Mouse (Mus musculus) limb, embryonic 14.5 days (tissue): ENCODE data around the gene Epop. TPM values are rescaled to one million over a fixed set of nuclear protein-coding genes. Genes with fewer than 3 reads are reported as not detected.
A peak's percentile ranks its signal among the peaks of the same experiment; 100 is the strongest.

Experiments
- ATAC-seq: fragments of 200-750 bp; cut with Nextera tagmentation; 2 replicates; pipeline ENCODE4 v1.8.0; 2017; ENCODE audit warnings: low read depth, moderate number of reproducible peaks, moderate TSS enrichment; ENCODE audit not compliant: low FRiP score
- DNase-seq: peaks from one replicate; pipeline ENCODE4 v3.0.0-alpha.2; 2015; ENCODE audit warnings: low spot score
- H3K27ac ChIP-seq: fragments of 300-500 bp; sonication (generic); replicated peaks from 2 replicates; pipeline ENCODE4 v1.5.1; 2014; ENCODE audit warnings: low read depth, mild to moderate bottlenecking, low read length, moderate library complexity, mixed read lengths
- H3K27me3 ChIP-seq: fragments of 300-500 bp; sonication (generic); 2 replicates; pipeline ENCODE4 v1.6.1; 2014; ENCODE audit warnings: low read length, mixed read lengths; ENCODE audit not compliant: control insufficient read depth, insufficient read depth
- H3K36me3 ChIP-seq: fragments of 300-500 bp; sonication (generic); 2 replicates; pipeline ENCODE4 v1.6.1; 2014; ENCODE audit warnings: mild to moderate bottlenecking, low read length, moderate library complexity, mixed read lengths; ENCODE audit not compliant: control insufficient read depth, insufficient read depth
- H3K4me1 ChIP-seq: fragments of 300-500 bp; sonication (generic); 2 replicates; pipeline ENCODE4 v1.6.1; 2014; ENCODE audit warnings: antibody characterized with exemption, low read length, mixed read lengths; ENCODE audit not compliant: control insufficient read depth, insufficient read depth
- H3K4me2 ChIP-seq: fragments of 300-500 bp; sonication (generic); replicated peaks from 2 replicates; pipeline ENCODE4 v1.6.1; 2014; ENCODE audit warnings: low read depth, mild to moderate bottlenecking, low read length, moderate library complexity; ENCODE audit not compliant: severe bottlenecking
- H3K4me3 ChIP-seq: fragments of 300-500 bp; sonication (generic); replicated peaks from 2 replicates; pipeline ENCODE4 v1.5.1; 2014; ENCODE audit warnings: low read length
- H3K9ac ChIP-seq: fragments of 300-500 bp; sonication (generic); 2 replicates; pipeline ENCODE4 v1.6.1; 2014; ENCODE audit warnings: mild to moderate bottlenecking, low read depth, low read length, moderate library complexity; ENCODE audit not compliant: severe bottlenecking
- H3K9me3 ChIP-seq: fragments of 300-500 bp; sonication (generic); 2 replicates; pipeline ENCODE4 v1.6.1; 2016; ENCODE audit warnings: low read length; ENCODE audit not compliant: control insufficient read depth
- POLR2A ChIP-seq: fragments of 200-500 bp; IDR thresholded peaks from 2 replicates; pipeline ENCODE4 v1.8.0; 2012; ENCODE audit warnings: inconsistent platforms, mild to moderate bottlenecking, moderate library complexity, borderline replicate concordance; ENCODE audit not compliant: insufficient read depth, insufficient read length; ENCODE audit errors: extremely low read depth
- WGBS: fragments of 180-500 bp; shearing (Covaris S2); extraction: QIAGEN DNeasy Blood & Tissue Kit; methylation state at CpG from one replicate; pipeline ENCODE4 v1.1.7; 2014; 5-methylcytosine and 5-hydroxymethylcytosine counted together
- polyA plus RNA-seq, 2 experiments: library from polyadenylated mRNA; depleted of rRNA in 1 of 2; stranded (reverse) in 1 of 2; unstranded in 1 of 2; fragments of >200 nt; fragmentation: Nextera tagmentation in 1 of 2; extraction: Ambion mirVana in 1 of 2; gene quantifications; 2 replicates each; pipeline versions ENCODE4 v1.2.1 to v1.2.3; 2012 to 2014

Epop gene
- polyA plus RNA-seq, 2 experiments = 4.4 to 6.6 TPM

- DNase-seq = peak; percentile 52
- Histone ChIP-seq H3K9ac (peak overlapping the region; percentile 85), H3K27me3 (peaks cover 17% of the 10 kb centered on the region), H3K9me3 (no peaks in the 10 kb centered on the region), H3K4me3 (peak overlapping the region; percentile 85), H3K27ac (peak overlapping the region; percentile 71), H3K4me2 (peak overlapping the region; percentile 63), H3K36me3 (peaks cover 33% of the 10 kb centered on the region), H3K4me1 (peaks cover 27% of the 10 kb centered on the region)
- WGBS = 0% methylated on average over 27 of the region's 57 CpGs
- 0 out of 2 replicates have a peak, but pooled peaks have one; percentile 11 for ATAC-seq
- no peak for TF ChIP-seq POLR2A
These were observed 34.2 kb upstream of the Epop start for GRCm38 (mm10) chr11:97663528-97664338.

DNA sequence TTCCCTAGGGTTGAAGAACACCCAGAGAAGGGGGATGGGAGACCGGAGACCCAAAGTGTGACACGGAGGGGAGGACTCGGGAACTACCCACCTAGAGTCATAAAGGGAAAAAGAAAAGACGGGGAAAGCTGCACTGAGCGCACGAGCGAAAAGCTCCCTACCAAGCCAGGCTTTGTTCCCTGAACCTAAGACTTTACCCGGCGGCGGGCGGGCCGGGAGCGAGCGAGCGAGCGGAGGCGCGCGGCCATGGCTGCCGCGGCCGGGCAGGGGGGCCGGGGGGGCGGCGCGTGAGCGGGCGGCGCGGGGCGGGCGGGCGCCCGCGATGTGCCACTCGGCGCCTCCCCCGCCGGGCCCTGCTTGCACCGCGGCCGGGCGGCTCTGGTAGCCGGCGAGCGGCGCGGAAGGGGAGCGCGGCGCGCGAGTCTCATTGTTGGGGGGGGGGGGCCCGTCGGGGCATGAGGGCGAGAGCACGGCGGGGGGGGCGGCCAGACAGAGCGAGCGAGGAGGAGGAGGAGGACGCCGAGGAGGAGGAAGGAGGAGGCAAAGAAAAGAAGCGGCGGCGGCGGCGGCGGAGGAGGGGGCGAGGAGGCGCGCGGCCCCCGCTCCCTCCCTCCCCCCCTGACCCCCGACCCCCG is 33.5 kb upstream of the Epop start, which contains the start of gene Mllt6:
TSS of gene Mllt6 (plus strand) at position 522 of the 635 bp plus-strand sequence.
- Histone ChIP-seq H3K4me2 (peak within 1 kb of the TSS; percentile 63), H3K27ac (peak within 1 kb of the TSS; percentile 71), H3K4me1 (peaks cover 27% of the 10 kb centered on the region), H3K27me3 (peaks cover 17% of the 10 kb centered on the region), H3K9ac (peak within 1 kb of the TSS; percentile 85), H3K4me3 (peak within 1 kb of the TSS; percentile 85), H3K9me3 (no peaks in the 10 kb centered on the region), H3K36me3 (peaks cover 26% of the 10 kb centered on the region)
- TF ChIP-seq POLR2A = no peak
- WGBS = 3% methylated on average over 27 of the region's 76 CpGs
- ATAC-seq = peak; percentile 73
- DNase-seq = peak; percentile 86

GRCm38 (mm10) chr11:97662207-97662892 is 32.8 kb upstream of the Epop start:
- WGBS = 3% methylated on average over 21 of the region's 21 CpGs
- peak; percentile 52 for DNase-seq
- Histone ChIP-seq H3K9me3 (no peaks in the 10 kb centered on the region), H3K9ac (peak overlapping the region; percentile 85; the same call in 1 of the 2 replicates), H3K4me2 (peak overlapping the region; percentile 63), H3K27me3 (peaks cover 17% of the 10 kb centered on the region), H3K4me1 (peaks cover 27% of the 10 kb centered on the region), H3K4me3 (peak overlapping the region; percentile 85), H3K27ac (no peak overlapping the region), H3K36me3 (peaks cover 21% of the 10 kb centered on the region)
- no peak for ATAC-seq
- TF ChIP-seq POLR2A = no peak

- WGBS = 1% methylated on average over 9 of the region's 20 CpGs
- H3K4me1 ChIP-seq = peaks cover 27% of the 10 kb centered on the region
- peak; percentile 32 for DNase-seq
- no peak for TF ChIP-seq POLR2A
- no peaks in the 10 kb centered on the region for H3K9me3 ChIP-seq
- peaks cover 14% of the 10 kb centered on the region for H3K36me3 ChIP-seq
- H3K9ac ChIP-seq = 0 out of 2 replicates have a peak overlapping the region, but pooled peaks have one; percentile 4
- no peak for ATAC-seq
- peak overlapping the region; percentile 85 for H3K4me3 ChIP-seq
- peak overlapping the region; percentile 63 for H3K4me2 ChIP-seq
- H3K27ac ChIP-seq = no peak overlapping the region
- peaks cover 17% of the 10 kb centered on the region for H3K27me3 ChIP-seq
These were observed 32.2 kb upstream of the Epop start for GRCm38 (mm10) chr11:97661648-97662133.
